Mouse (Mus musculus) kidney, adult 8-10 months (tissue): ENCODE measurements around the gene Pter.

ENCODE experiments used
- DNase-seq, 2 experiments: peaks; one replicate each; pipeline ENCODE4 v3.0.0; 2022

Gene Pter

GRCm38 (mm10) chr2:12923804-12924591, at the start of gene Pter:
Gene Pter (plus strand): TSS chr2:12924041.
- peak; percentile 95 to 96 for DNase-seq

DNA sequence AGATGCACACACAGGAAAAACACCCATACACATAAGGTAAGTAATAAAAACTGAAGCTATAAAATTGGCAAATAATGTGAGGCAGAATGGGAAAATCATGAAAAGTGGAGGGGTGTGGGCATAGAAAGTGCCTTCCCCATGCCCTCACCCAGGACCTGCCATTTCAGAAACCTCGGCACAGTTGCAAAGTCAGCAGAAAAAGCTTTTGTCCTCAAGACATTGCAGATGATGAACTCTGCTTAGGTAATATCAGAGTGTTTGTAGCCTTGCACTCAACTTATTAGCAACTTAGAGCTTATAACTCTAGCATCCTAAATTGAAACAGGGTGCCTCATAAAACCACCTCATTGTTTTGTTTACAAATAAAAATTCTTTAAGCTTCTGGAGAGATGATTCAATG, 49.6 kb upstream of the Pter start:
- DNase-seq, result no peak

- peak; percentile 35 to 79 for DNase-seq
Observed at GRCm38 (mm10) chr2:12879492-12879891, 44.3 kb upstream of the Pter start.

DNA sequence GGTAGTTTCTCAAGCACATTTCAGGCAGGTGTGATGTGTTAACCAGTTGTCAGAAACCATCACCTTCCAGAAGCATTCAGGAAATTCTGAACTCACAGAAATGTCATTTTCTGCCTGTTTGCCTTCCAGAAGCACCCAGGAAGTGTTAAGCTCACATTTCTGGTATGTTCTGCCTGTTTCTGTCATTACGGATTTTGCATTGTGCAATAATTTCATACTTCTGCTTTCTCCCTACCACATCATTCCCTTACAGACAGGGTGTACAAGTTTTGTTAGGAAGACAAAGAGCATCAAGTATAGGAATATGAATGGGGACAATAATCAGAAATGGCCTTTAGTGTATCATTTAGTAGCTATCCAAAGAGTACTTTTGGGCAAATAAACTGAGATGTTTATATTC, 42.8 kb upstream of the Pter start:
- DNase-seq, result no peak

DNA sequence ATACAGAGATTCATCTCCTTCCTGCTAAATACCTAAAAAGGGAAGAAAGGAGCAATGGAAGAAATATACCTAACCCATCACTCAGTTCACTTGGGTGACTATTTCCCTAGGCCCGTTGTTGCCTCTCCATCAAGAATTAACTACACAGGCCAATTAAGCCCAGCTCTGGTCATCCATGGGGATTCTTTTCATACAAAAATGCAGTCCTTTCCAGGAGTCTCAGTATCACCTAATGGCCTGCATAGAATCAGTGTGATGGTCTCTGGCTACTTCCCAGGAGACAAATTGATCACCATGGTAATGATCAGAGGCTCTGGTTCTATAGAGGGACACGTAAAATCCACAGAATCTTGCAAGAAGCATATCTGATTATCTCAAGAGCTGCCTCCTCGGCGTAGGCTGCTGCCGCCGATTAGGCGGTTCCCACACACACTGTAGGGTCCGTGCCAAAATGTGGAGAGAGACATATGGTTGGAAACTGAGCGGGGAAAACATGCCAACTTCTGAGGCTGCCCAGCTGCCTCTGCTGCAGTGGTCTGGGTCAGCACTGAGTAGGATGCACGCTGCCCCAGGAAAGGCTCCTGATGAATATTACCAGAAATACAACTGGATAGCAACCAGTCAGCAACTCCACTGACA, 40.4 kb upstream of the Pter start:
- DNase-seq, result no peak

DNA sequence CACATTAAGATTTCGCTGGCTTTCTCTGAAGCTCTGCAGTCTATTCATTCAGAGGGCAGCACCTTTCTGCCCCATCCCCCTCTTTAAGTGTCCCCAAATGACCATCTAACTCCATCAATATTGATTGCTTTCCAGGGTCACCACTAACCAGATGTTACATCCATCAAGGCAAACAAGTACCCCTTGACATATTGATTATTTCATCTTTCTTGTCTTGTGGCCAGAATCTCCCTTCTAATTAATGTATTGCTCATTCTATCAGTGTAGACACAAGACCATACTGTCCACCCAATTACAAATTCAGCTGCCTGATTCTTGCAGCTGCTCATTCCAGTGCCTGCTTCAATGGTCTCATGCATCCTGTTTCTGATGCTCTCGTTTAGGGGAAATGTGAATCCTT, 36.8 kb upstream of the Pter start:
- no peak for DNase-seq

DNA sequence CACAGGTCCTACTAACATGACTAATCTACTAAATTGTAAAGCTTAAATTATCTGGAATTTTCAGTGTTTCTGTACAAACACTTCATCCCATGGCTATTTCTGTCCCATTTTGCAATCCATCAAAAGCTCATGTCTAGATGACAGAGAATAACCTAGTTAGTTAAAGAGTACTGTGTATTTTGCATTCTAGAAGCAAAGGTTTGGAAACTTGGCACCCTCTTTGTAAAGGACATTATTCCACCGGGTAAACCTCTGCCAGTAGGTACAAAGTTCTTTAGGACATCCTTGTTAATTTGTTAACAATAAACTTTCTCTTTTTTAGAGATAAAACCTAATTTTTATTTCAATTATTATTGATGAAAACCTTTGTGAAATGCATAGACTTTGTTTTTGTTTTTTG, 18.1 kb upstream of the Pter start:
- peak in 1 of 2 experiments; percentile 79 for DNase-seq

DNA sequence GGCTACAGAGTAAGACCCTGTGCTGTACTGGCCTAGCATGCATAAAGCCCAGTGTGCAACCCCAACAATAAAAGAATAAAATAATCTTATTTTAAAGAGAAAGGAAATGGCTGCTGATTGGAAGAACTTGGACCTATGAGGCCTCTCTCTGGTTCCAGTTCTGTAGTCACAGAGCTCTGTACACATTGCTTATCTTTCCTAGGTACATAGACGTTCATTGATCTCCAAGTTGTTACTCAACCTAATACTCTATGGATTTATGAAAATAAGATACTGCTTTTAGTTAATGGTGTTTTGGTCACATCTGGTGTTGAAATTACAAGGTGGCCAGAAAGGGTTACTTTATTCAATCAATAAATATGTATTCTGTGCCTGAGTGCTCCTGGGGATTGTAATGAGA, 1.8 kb downstream of the Pter start:
- DNase-seq, result no peak

- DNase-seq, result no peak
Observed at GRCm38 (mm10) chr2:12930338-12930737, 6.5 kb downstream of the Pter start.

DNA sequence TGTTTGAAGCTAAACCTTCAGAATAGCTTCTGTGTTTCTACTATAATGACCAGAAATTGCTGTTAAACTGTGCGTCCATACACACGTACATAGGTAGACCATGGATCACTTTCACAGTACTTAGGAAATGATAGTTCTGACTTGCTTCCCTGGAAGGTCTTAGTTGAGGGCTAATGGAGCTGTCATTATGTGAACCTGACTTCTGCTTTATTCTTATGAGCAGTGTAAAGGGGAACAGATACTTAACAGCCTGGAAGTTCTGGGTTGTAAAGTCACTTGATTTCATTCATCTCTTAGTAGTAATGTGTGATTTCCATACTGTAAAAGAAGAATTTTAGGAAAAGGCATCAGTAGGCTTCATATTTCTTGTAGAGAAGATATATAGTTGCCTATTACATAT, 10.1 kb downstream of the Pter start:
- DNase-seq, result no peak

DNA sequence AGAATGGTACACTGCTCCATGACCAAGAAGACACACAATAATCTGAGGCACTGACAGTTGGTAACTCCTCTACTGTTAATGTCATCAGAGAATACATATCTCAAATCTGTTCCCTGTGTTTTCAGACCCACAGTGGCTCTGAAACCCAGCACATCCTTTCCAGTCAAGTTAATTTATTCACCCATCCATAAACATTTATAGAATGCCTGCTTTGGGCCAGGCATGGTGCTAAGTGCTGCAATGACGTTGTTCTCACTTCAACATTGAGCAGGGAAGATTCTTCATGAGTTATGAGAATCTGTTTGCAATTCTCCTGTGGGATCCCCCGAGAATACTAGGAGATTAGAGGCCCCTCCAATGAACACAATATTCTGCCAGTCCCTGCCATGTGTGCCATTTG, 11.4 kb downstream of the Pter start:
- no peak for DNase-seq

DNA sequence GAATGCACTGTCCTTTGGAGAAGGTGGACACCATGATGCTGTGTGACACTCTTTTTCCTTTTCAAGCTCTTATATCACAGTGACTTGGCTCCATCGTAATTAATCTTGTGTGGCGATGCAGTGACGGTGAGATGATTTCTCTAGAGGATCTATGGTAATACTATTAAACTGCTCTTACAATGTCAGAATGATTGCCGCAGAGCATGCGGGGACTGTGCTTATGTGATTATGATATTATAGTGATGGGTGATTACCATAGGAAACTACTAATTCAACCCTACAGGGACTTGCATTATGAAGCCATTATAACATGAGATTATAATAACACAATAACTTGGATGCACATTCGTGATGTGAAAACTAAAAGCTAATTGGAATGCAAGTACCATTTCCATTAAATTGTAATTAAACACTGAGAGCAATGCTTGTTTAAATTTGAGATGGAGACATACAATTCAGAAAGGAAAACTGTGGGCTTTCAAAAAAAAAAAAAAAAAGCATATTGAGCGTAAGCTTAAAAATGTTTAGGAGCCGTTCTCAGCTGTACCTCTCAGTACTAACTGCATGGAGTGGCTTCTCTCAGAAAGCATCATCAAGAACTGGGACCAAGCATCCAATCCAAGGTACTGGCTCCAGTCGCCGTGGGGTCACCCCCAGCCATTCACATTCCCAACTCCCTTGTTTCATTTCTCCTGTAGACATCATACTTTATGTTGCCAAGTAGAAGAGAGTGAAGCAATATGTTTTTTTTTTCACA, 13.8 kb downstream of the Pter start:
- no peak for DNase-seq

GRCm38 (mm10) chr2:12938641-12939040, 14.8 kb downstream of the Pter start:
- DNase-seq, result no peak

DNA sequence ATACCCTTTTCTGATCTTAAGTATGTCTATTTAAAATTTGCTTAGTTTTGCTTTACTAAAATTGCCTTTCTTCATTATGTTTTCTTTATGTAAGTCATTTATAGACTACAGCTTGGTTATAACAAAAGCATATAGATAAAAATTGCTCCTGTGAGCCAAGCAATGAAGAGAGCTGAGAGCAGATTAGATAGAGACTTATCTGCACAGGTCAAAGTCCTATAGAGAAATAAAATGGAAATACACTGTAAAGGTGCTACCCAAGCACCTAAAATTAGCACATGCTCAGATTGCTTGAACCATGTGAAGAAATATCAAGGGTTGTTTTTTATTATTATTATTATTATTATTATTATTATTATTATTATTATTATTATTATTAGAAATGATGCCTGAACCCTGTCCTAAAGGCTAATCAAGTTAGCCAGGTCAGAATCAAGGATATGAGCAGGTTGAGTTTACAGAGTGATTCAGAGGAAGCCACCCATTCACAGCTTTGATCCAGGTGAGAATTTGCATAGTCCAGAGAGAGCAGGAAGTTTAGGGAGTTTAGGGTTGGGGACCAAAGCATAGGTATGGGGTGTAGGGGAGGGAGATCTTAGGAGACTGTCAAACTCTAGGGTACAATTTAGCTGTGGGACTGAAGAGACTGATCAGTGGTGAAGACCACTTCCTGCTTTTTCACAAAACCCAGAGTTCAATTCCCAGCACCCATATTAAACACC, 33.0 kb downstream of the Pter start:
- DNase-seq, result no peak

DNA sequence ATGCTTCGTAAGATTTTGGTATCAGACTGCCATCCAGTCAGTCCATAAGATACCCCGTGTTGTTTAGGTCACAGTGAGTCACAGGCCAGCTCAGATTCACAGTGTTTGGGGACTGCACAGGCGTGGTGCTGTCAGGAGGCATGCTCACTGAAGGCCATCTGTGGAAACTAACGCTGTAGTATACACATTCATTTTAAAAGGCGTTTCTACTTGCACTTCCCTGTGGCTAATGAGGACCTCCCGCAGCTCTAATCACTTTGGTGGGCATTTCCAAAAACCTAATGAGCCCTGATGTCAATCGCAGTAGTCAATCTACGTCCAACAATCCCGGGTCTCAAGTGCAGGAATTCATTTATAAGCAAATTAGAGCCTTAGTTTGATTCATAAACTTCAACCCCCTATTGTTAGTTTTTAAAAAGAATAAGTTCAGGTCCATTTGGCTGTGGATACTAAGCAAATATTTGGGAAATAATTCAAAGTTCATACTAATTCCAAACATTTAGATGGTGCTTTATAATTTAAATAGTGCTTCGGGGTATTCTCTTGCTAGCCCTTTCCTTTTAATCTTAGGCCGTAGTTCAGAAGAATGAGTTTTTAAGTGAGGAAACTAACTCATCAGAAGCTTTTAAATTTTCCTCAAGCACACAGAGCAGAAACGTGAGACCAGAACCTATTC, 46.3 kb downstream of the Pter start:
- no peak for DNase-seq

- no peak for DNase-seq
Observed at GRCm38 (mm10) chr2:12973752-12974151, 49.9 kb downstream of the Pter start.

- DNase-seq, result no peak
Observed at GRCm38 (mm10) chr2:12977367-12977766, 53.5 kb downstream of the Pter start.

DNA sequence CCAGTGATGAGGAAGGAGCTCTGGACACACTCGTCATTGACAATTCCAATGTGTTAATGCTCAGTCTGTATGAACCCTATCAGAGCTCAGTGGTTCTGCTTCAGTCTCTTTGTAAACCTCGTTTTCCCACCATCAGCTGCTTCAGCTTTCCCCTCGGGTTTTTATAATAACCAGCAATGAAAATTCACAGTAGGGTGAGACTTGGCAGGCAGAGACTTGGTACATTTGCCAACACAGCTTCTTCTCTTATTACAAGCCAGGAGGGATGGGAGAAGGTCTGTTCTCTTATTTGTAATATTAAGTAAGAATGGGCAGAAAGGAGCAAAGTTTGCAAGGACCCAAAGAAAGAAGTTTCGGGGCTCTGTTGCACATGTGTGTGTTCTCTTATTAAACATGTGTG, 54.9 kb downstream of the Pter start:
- DNase-seq, result no peak

GRCm38 (mm10) chr2:12984901-12985732, 61.3 kb downstream of the Pter start:
- DNase-seq, result no peak

DNA sequence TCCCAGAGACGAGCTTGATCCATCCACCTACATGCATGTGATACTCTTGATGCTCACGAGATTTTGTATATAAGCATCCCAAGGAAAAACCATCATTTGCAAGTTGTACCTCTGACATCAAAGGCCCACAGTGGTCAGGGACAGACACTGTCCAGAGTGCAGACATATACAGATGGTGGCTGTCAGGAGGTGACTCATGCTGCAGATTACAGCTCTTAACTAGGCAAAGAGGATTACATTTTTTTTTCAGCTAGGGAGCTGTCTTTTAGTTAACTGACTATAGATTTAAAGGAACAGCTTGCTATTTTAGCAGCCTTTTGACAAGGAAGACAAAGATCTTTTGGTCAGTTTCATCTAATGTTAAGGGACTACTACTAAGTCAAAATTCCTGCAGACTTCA, 76.2 kb downstream of the Pter start:
- no peak for DNase-seq

DNA sequence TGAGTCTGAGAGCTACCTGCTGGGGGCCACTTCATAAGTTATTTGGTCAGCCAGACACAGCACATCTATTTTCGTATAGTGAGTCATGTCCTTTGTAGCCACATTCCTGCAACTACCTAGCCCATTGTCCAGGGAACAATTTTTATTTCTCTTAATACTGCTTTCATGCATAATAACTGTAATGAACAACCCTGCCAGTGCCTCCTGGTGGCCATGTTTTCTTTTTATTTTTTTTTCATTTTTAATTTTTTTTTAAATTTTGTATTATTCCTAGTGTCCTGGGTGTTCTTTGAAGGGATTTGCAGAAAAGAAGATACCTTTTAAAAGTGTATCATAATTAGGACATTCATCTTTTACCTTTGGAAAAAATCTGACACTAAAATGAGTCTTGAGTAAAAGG, 84.6 kb downstream of the Pter start:
- no peak for DNase-seq
